Mouse (Mus musculus) stomach, embryonic 16.5 days (tissue): ENCODE results near the gene Mgat5. TPM values are rescaled to one million over a fixed set of nuclear protein-coding genes. Genes with fewer than 3 reads are reported as not detected.

ENCODE experiments used
- ATAC-seq: fragments of 200-750 bp; cut with Nextera tagmentation; 2 replicates; pipeline ENCODE4 v1.8.0; 2017; ENCODE audit warnings: moderate number of reproducible peaks, moderate TSS enrichment; ENCODE audit not compliant: insufficient read depth, low FRiP score
- H3K27ac ChIP-seq: fragments of 300-500 bp; sonication (generic); 2 replicates; pipeline ENCODE4 v1.5.1; 2014; ENCODE audit warnings: low read length
- H3K27me3 ChIP-seq: fragments of 300-500 bp; sonication (generic); 2 replicates; pipeline ENCODE4 v1.6.1; 2014; ENCODE audit warnings: low read length, control low read depth, mixed read lengths; ENCODE audit not compliant: control insufficient read depth, insufficient read depth
- H3K36me3 ChIP-seq: fragments of 300-500 bp; sonication (generic); 2 replicates; pipeline ENCODE4 v1.6.1; 2014; ENCODE audit warnings: low read length; ENCODE audit not compliant: control insufficient read depth, insufficient read depth
- H3K4me1 ChIP-seq: fragments of 300-500 bp; sonication (generic); 2 replicates; pipeline ENCODE4 v1.6.1; 2014; ENCODE audit warnings: low read length, control low read depth, mixed read lengths; ENCODE audit not compliant: control insufficient read depth, insufficient read depth
- H3K4me2 ChIP-seq: fragments of 300-500 bp; sonication (generic); 2 replicates; pipeline ENCODE4 v1.6.1; 2014; ENCODE audit warnings: low read depth, low read length, mixed read lengths
- H3K4me3 ChIP-seq: fragments of 300-500 bp; sonication (generic); replicated peaks from 2 replicates; pipeline ENCODE4 v1.5.1; 2014; ENCODE audit warnings: mild to moderate bottlenecking, low read length
- H3K9ac ChIP-seq: fragments of 300-500 bp; sonication (generic); 2 replicates; pipeline ENCODE4 v1.6.1; 2014; ENCODE audit warnings: low read length
- H3K9me3 ChIP-seq: fragments of 300-500 bp; sonication (generic); replicated peaks from 2 replicates; pipeline ENCODE4 v1.6.1; 2016; ENCODE audit warnings: low read length, control low read depth; ENCODE audit not compliant: control insufficient read depth
- WGBS: fragments of 180-500 bp; shearing (Covaris S2); extraction: QIAGEN DNeasy Blood & Tissue Kit; methylation state at CpG from one replicate; pipeline ENCODE4 v1.1.7; 2014; 5-methylcytosine and 5-hydroxymethylcytosine counted together
- polyA plus RNA-seq: library from polyadenylated mRNA; unstranded; fragments of >200 nt; fragmentation: Nextera tagmentation; extraction: Ambion mirVana; gene quantifications from 2 replicates; pipeline ENCODE4 v1.2.1, GENCODE M21; 2015

Mgat5 gene
- polyA plus RNA-seq, 1 experiment from 2014 or later = 5.7 TPM

- H3K9ac ChIP-seq = no peak overlapping the region
- H3K27ac ChIP-seq = no peak overlapping the region
- no peaks in the 10 kb centered on the region for H3K27me3 ChIP-seq
- H3K4me1 ChIP-seq = no peaks in the 10 kb centered on the region
- no peak for ATAC-seq
- no peak overlapping the region for H3K4me3 ChIP-seq
- H3K4me2 ChIP-seq = no peak overlapping the region
- no peaks in the 10 kb centered on the region for H3K36me3 ChIP-seq
- no peaks in the 10 kb centered on the region for H3K9me3 ChIP-seq
- WGBS = 65% methylated on average over 8 of the region's 8 CpGs
Measured at GRCm38 (mm10) chr1:127313652-127314350, 109.0 kb downstream of the Mgat5 start.

DNA sequence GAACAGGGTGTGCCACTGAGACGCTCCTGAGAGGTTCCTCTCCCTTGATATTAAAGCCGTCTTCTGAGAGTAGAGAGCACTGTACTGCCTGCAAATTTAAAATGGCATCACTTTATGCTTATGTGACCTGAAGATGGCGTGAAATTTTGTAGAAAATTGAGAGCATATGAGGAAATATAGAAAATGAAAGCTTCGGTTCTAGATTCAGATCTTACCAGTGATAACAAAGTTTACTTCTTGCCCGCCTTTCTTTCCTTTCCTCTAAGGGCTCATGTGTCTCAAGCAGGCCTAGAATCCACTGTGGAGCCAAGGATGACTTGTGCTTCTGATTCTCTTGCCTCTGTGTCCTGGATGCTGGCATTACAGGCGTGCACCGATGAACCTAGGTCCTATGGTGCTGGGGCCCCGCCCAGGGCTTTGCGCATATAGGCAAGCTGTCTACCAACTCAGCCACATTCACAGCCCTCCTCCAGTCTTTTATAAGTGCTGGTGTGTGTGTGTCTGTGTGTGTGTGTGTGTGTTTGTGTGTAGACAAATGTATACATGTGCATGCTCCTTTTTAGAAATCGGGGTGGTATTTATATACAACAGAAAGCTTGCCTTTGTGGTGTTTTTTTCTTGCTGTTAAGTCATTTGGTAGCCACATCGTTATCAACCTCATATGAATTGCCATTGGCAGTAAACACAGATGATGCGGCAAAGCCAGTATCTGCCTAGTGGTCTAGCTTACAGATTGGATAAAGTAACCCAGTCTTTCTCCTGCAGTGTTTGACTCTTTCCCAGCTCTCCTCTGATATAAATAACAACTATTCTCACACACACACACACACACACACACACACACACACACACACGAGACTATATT, 111.2 kb downstream of the Mgat5 start:
- Histone ChIP-seq H3K4me1 (no peaks in the 10 kb centered on the region), H3K36me3 (no peaks in the 10 kb centered on the region), H3K4me3 (no peak overlapping the region), H3K4me2 (no peak overlapping the region), H3K27ac (no peak overlapping the region), H3K9me3 (no peaks in the 10 kb centered on the region), H3K9ac (no peak overlapping the region), H3K27me3 (no peaks in the 10 kb centered on the region)
- ATAC-seq = no peak
- WGBS = 87% methylated on average over 13 of the region's 13 CpGs

- Histone ChIP-seq H3K4me1 (no peaks in the 10 kb centered on the region), H3K4me2 (no peak overlapping the region), H3K27me3 (no peaks in the 10 kb centered on the region), H3K9ac (no peak overlapping the region), H3K4me3 (no peak overlapping the region), H3K36me3 (no peaks in the 10 kb centered on the region), H3K27ac (no peak overlapping the region), H3K9me3 (no peaks in the 10 kb centered on the region)
- WGBS = 93% methylated on average over 6 of the region's 6 CpGs
- no peak for ATAC-seq
Measured at GRCm38 (mm10) chr1:127316651-127317050, 111.8 kb downstream of the Mgat5 start.

DNA sequence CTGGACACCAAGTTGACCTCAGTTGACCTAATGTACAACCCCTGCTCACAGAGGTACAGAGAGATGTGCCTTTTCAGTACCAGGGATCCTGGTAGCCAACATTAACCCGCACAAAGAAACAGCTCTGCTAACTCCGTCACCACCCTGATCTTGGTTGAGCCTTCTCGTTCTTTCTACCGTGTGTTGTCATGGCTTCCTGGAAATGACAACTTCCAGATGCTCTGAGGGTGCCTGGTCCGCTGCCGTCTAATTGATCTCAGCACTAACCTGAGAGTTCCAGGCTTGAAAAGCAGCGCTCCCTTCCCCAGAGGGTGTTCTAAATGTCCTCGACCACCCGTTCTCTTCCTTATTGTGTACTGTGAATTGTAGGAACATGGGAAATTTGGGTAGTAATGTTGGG, 112.7 kb downstream of the Mgat5 start:
- no peak for ATAC-seq
- H3K27me3 ChIP-seq = no peaks in the 10 kb centered on the region
- H3K9me3 ChIP-seq = no peaks in the 10 kb centered on the region
- no peak overlapping the region for H3K27ac ChIP-seq
- H3K4me1 ChIP-seq = no peaks in the 10 kb centered on the region
- 65% methylated on average over 9 of the region's 9 CpGs for WGBS
- H3K36me3 ChIP-seq = no peaks in the 10 kb centered on the region
- H3K4me3 ChIP-seq = no peak overlapping the region
- no peak overlapping the region for H3K9ac ChIP-seq
- H3K4me2 ChIP-seq = no peak overlapping the region

DNA sequence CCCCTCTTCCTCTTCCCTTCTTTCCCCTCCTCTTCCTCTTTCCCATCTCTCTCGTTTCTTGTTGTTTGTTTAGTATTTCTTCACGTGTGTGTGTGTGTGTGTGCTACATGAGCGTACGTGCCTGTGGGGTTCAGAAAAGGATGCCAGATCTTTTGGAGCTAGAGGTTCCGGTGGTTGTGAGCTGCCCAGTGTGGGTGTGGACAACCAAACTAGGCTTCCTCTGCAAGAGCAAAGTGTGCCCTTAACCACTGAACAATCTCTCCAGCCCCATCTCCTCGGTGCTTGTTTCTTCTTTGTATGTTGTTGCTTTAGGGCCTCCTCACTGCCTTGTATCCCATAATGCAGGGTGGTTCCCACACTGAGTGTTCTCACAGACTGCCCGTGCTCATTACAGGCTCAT, 113.7 kb downstream of the Mgat5 start:
- no peaks in the 10 kb centered on the region for H3K4me1 ChIP-seq
- no peak overlapping the region for H3K4me3 ChIP-seq
- no peak overlapping the region for H3K9ac ChIP-seq
- H3K4me2 ChIP-seq = no peak overlapping the region
- 69% methylated on average over 7 of the region's 7 CpGs for whole genome bisulfite sequencing
- no peaks in the 10 kb centered on the region for H3K27me3 ChIP-seq
- no peaks in the 10 kb centered on the region for H3K36me3 ChIP-seq
- H3K9me3 ChIP-seq = no peaks in the 10 kb centered on the region
- no peak for ATAC-seq
- H3K27ac ChIP-seq = no peak overlapping the region

DNA sequence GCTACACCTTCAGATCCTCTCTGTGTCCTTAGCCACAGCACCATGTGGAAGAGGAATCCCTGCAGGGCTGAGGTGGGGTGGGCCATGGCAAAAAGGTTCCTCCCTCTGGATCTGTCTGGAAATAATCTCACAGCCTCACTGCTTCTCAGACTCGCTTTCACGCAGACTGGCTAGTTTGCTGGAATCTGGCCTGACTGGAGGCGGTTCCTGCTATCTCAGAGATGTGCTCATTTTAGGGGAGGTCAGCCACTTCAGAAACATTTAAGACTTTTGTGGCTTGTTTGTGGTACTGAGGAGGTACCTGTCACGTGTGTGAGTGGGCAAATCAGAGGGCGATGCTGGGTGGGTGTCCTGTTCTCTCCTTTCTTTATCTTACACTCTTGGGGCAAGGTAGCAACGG, 115.0 kb downstream of the Mgat5 start:
- no peak for ATAC-seq
- H3K4me3 ChIP-seq = no peak overlapping the region
- WGBS = 74% methylated on average over 6 of the region's 6 CpGs

DNA sequence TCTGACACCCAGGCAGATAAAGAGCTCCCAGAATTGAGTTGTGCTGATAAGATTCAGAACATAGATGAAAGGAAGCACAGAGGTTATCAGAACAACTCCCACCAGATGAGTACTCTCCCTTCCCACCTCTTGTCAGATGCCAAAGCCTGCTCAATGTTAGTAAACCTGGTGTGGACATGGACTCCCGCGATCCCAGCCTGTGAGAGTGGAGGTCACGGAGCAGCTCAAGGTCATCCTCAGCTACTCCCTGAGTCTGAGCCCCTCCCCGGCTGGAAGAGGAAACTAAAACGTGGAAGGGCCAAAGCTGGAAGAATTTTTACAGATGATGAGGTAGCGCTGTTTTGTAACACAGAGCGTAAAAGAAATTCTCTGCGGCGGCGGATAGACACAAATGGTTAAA, 116.1 kb downstream of the Mgat5 start:
- WGBS = 72% methylated on average over 10 of the region's 10 CpGs

More for the DNA sequence above, 115.0 kb downstream of the Mgat5 start:
- Histone ChIP-seq H3K4me2 (no peak overlapping the region), H3K27me3 (no peaks in the 10 kb centered on the region), H3K4me1 (no peaks in the 10 kb centered on the region), H3K27ac (no peak overlapping the region), H3K36me3 (no peaks in the 10 kb centered on the region), H3K9me3 (no peaks in the 10 kb centered on the region), H3K9ac (no peak overlapping the region)

GRCm38 (mm10) chr1:127321638-127322037, 116.8 kb downstream of the Mgat5 start:
- no peak for ATAC-seq
- H3K9me3 ChIP-seq = no peaks in the 10 kb centered on the region
- H3K4me1 ChIP-seq = no peaks in the 10 kb centered on the region
- H3K27me3 ChIP-seq = no peaks in the 10 kb centered on the region
- no peak overlapping the region for H3K4me3 ChIP-seq
- H3K4me2 ChIP-seq = no peak overlapping the region
- no peak overlapping the region for H3K27ac ChIP-seq
- 49% methylated on average over 3 of the region's 3 CpGs for WGBS
- H3K9ac ChIP-seq = no peak overlapping the region
- H3K36me3 ChIP-seq = no peaks in the 10 kb centered on the region

More for the DNA sequence above, 116.1 kb downstream of the Mgat5 start:
- Histone ChIP-seq H3K9ac (no peak overlapping the region), H3K4me3 (no peak overlapping the region), H3K27ac (no peak overlapping the region), H3K4me1 (no peaks in the 10 kb centered on the region), H3K9me3 (no peaks in the 10 kb centered on the region), H3K36me3 (no peaks in the 10 kb centered on the region), H3K27me3 (no peaks in the 10 kb centered on the region), H3K4me2 (no peak overlapping the region)
- no peak for ATAC-seq

- ATAC-seq = no peak
- Histone ChIP-seq H3K27me3 (no peaks in the 10 kb centered on the region), H3K4me3 (no peak overlapping the region), H3K4me1 (no peaks in the 10 kb centered on the region), H3K27ac (no peak overlapping the region), H3K4me2 (no peak overlapping the region), H3K9me3 (no peaks in the 10 kb centered on the region), H3K36me3 (no peaks in the 10 kb centered on the region), H3K9ac (no peak overlapping the region)
- 76% methylated on average over 5 of the region's 5 CpGs for WGBS
Measured at GRCm38 (mm10) chr1:127322169-127322805, 117.5 kb downstream of the Mgat5 start.
